Mouse (Mus musculus): ENCODE measurements at regions not wholly inside any gene's neighbourhood (a gene's known extent, or its start where the extent isn't known, plus 50 kb on each side); places are given as distances from the start of the nearest gene placed in this dataset.

GRCm38 (mm10) chr10:43710886-43711256 lies 132.8 kb downstream of the Cd24a start:
- TF ChIP-seq CTCF (IDR thresholded peaks at IDR 0.05; ENCODE audit: low read depth, low read length) (no peak), GATA1 (IDR thresholded peaks at IDR 0.05; ENCODE audit: borderline replicate concordance, low read length) (no peak), TAL1 (conservative IDR thresholded peaks at IDR 0.05; ENCODE audit: low read depth, low read length) (no peak)
